Mouse (Mus musculus) neural tube, embryonic 15.5 days (tissue): ENCODE results near the gene P4ha1. TPM values are rescaled to one million over a fixed set of nuclear protein-coding genes. Genes with fewer than 3 reads are reported as not detected.

Experiments used
- ATAC-seq: fragments of 200-750 bp; cut with Nextera tagmentation; 2 replicates; pipeline ENCODE4 v1.8.0; 2017; ENCODE audit warnings: mild to moderate bottlenecking, moderate TSS enrichment, moderate library complexity; ENCODE audit not compliant: low FRiP score
- H3K27ac ChIP-seq: fragments of 300-500 bp; sonication (generic); replicated peaks from 2 replicates; pipeline ENCODE4 v1.5.1; 2015; ENCODE audit warnings: mild to moderate bottlenecking, inconsistent platforms
- H3K27me3 ChIP-seq: fragments of 300-500 bp; sonication (generic); replicated peaks from 2 replicates; pipeline ENCODE4 v1.6.1; 2015; ENCODE audit warnings: inconsistent platforms
- H3K36me3 ChIP-seq: fragments of 300-500 bp; sonication (generic); 2 replicates; pipeline ENCODE4 v1.6.1; 2015; ENCODE audit warnings: inconsistent platforms
- H3K4me1 ChIP-seq: fragments of 300-500 bp; sonication (generic); 2 replicates; pipeline ENCODE4 v1.6.1; 2015; ENCODE audit warnings: inconsistent platforms
- H3K4me2 ChIP-seq: fragments of 300-500 bp; sonication (generic); 2 replicates; pipeline ENCODE4 v1.6.1; 2015; ENCODE audit warnings: inconsistent platforms, mild to moderate bottlenecking, moderate library complexity
- H3K4me3 ChIP-seq: fragments of 300-500 bp; sonication (generic); replicated peaks from 2 replicates; pipeline ENCODE4 v1.5.1; 2015; ENCODE audit warnings: mild to moderate bottlenecking, inconsistent platforms
- H3K9ac ChIP-seq: fragments of 300-500 bp; sonication (generic); replicated peaks from 2 replicates; pipeline ENCODE4 v1.6.1; 2015; ENCODE audit warnings: mild to moderate bottlenecking, inconsistent platforms
- H3K9me3 ChIP-seq: fragments of 300-500 bp; sonication (generic); replicated peaks from 2 replicates; pipeline ENCODE4 v1.6.1; 2016; ENCODE audit warnings: inconsistent platforms
- WGBS: fragments of 180-500 bp; shearing (Covaris S2); methylation state at CpG from one replicate; pipeline ENCODE4 v1.1.7; 2015; ENCODE audit warnings: mixed read lengths; 5-methylcytosine and 5-hydroxymethylcytosine counted together
- polyA plus RNA-seq: library from polyadenylated mRNA; unstranded; fragments of >200 nt; fragmentation: Nextera tagmentation; extraction: Ambion mirVana; gene quantifications from 2 replicates; pipeline ENCODE4 v1.2.1, GENCODE M21; 2015

P4ha1 gene
- polyA plus RNA-seq, 1 experiment from 2014 or later, result 31.1 TPM

- Histone ChIP-seq H3K4me1 (no peaks in the 10 kb centered on the region), H3K27ac (no peak overlapping the region), H3K36me3 (no peaks in the 10 kb centered on the region), H3K9ac (no peak overlapping the region), H3K27me3 (no peaks in the 10 kb centered on the region), H3K4me3 (no peak overlapping the region), H3K4me2 (no peak overlapping the region), H3K9me3 (no peaks in the 10 kb centered on the region)
- 97% methylated on average over 4 of the region's 4 CpGs for WGBS
- no peak for ATAC-seq
Observed at GRCm38 (mm10) chr10:59413711-59414110, 90.6 kb downstream of the P4ha1 start.

- Histone ChIP-seq H3K27ac (no peak overlapping the region), H3K4me1 (no peaks in the 10 kb centered on the region), H3K4me3 (no peak overlapping the region), H3K27me3 (no peaks in the 10 kb centered on the region), H3K9me3 (no peaks in the 10 kb centered on the region), H3K4me2 (no peak overlapping the region), H3K36me3 (no peaks in the 10 kb centered on the region), H3K9ac (no peak overlapping the region)
- WGBS, result 85% methylated on average over 3 of the region's 3 CpGs
- ATAC-seq, result no peak
Observed at GRCm38 (mm10) chr10:59416623-59417022, 93.5 kb downstream of the P4ha1 start.

- Histone ChIP-seq H3K4me2 (no peak overlapping the region), H3K9me3 (no peaks in the 10 kb centered on the region), H3K27ac (no peak overlapping the region), H3K27me3 (no peaks in the 10 kb centered on the region), H3K36me3 (no peaks in the 10 kb centered on the region), H3K9ac (no peak overlapping the region), H3K4me1 (no peaks in the 10 kb centered on the region), H3K4me3 (no peak overlapping the region)
- 91% methylated on average over 4 of the region's 4 CpGs for WGBS
- no peak for ATAC-seq
Observed at GRCm38 (mm10) chr10:59419516-59419915, 96.4 kb downstream of the P4ha1 start.

Other genes with a start within 250 kb of the P4ha1 start
- 13.0 and 17.8 TPM in 2 replicates for gene Sept10, start 101.4 kb upstream of the P4ha1 start, polyA plus RNA-seq
- 16.9 and 18.1 TPM in 2 replicates for gene Sowahc, start 101.3 kb upstream of the P4ha1 start, polyA plus RNA-seq
- gene Gm10273, start 72.3 kb downstream of the P4ha1 start, polyA plus RNA-seq, result 7.3 and 7.7 TPM in 2 replicates
- gene Pla2g12b, start 80.4 kb downstream of the P4ha1 start, polyA plus RNA-seq, result 0.72 TPM in 1 of 2 replicates, not detected in the other
- 0.09 and 0.47 TPM in 2 replicates for gene Oit3, start 118.5 kb downstream of the P4ha1 start, polyA plus RNA-seq